Mouse (Mus musculus) embryonic facial prominence, embryonic 11.5 days (tissue): ENCODE measurements around the gene Mthfd1l. TPM values are rescaled to one million over a fixed set of nuclear protein-coding genes. Genes with fewer than 3 reads are reported as not detected.

Experiments
- ATAC-seq: fragments of 200-750 bp; cut with Nextera tagmentation; replicated peaks from 2 replicates; pipeline ENCODE4 v1.8.0; 2017; ENCODE audit warnings: low read depth; ENCODE audit not compliant: insufficient number of reproducible peaks, low FRiP score, low TSS enrichment
- DNase-seq: peaks from one replicate; pipeline ENCODE4 v3.0.0-alpha.2; 2015; ENCODE audit warnings: low spot score
- H3K27ac ChIP-seq: fragments of 300-500 bp; sonication (generic); replicated peaks from 2 replicates; pipeline ENCODE4 v1.5.1; 2014; ENCODE audit warnings: mild to moderate bottlenecking, low read depth, low read length, control low read depth
- H3K27me3 ChIP-seq: fragments of 300-500 bp; sonication (generic); 2 replicates; pipeline ENCODE4 v1.6.1; 2014; ENCODE audit warnings: mild to moderate bottlenecking, low read length, moderate library complexity, mixed read lengths; ENCODE audit not compliant: control insufficient read depth, insufficient read depth
- H3K36me3 ChIP-seq: fragments of 300-500 bp; sonication (generic); replicated peaks from 2 replicates; pipeline ENCODE4 v1.6.1; 2014; ENCODE audit warnings: low read depth, mild to moderate bottlenecking, low read length, moderate library complexity, mixed read lengths; ENCODE audit not compliant: control insufficient read depth, insufficient read depth
- H3K4me1 ChIP-seq: fragments of 300-500 bp; sonication (generic); 2 replicates; pipeline ENCODE4 v1.6.1; 2014; ENCODE audit warnings: low read length, mixed read lengths; ENCODE audit not compliant: control insufficient read depth, insufficient read depth
- H3K4me2 ChIP-seq: fragments of 300-500 bp; sonication (generic); 2 replicates; pipeline ENCODE4 v1.6.1; 2014; ENCODE audit warnings: low read depth, mild to moderate bottlenecking, control low read depth, low read length, moderate library complexity
- H3K4me3 ChIP-seq: fragments of 300-500 bp; sonication (generic); 2 replicates; pipeline ENCODE4 v1.5.1; 2014; ENCODE audit warnings: low read depth, low read length, control low read depth
- H3K9ac ChIP-seq: fragments of 300-500 bp; sonication (generic); replicated peaks from 2 replicates; pipeline ENCODE4 v1.6.1; 2014; ENCODE audit warnings: mild to moderate bottlenecking, control low read depth, low read length
- H3K9me3 ChIP-seq: fragments of 300-500 bp; sonication (generic); replicated peaks from 2 replicates; pipeline ENCODE4 v1.6.1; 2016; ENCODE audit warnings: mild to moderate bottlenecking, low read length, inconsistent platforms, mixed read lengths; ENCODE audit not compliant: control insufficient read depth
- WGBS: fragments of 180-500 bp; shearing (Covaris S2); extraction: QIAGEN DNeasy Blood & Tissue Kit; methylation state at CpG from one replicate; pipeline ENCODE4 v1.1.7; 2014; 5-methylcytosine and 5-hydroxymethylcytosine counted together
- polyA plus RNA-seq: library from polyadenylated mRNA; unstranded; fragments of >200 nt; fragmentation: Nextera tagmentation; extraction: Ambion mirVana; gene quantifications from 2 replicates; pipeline ENCODE4 v1.2.1, GENCODE M21; 2014

Mthfd1l gene
- polyA plus RNA-seq, 1 experiment from 2014 or later, result 13.6 TPM

DNA sequence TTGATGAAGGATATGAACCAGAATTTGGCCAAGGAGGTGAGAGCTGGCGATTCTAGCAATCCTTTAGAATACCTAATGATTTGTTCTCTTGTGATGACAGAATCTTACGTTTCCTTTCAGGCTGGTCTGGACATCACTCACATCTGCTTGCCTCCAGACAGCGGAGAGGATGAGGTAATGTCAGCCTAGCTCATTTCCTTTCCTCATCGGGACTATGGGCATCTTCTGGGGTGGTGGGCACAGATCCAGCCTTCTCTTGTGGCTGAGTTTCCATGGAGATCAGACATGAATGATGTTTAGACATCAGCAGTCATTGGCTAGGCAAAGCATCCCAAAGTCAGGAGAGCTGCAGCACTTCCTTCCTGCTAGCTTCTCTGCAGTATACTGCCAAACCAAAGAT lies 7.3 kb downstream of the Mthfd1l start:
- no peak overlapping the region for H3K27ac ChIP-seq
- no peaks in the 10 kb centered on the region; the same call in none of the 2 replicates for H3K36me3 ChIP-seq
- ATAC-seq (no peak), DNase-seq (no peak)
- no peaks in the 10 kb centered on the region for H3K9me3 ChIP-seq
- no peak overlapping the region for H3K9ac ChIP-seq
- no peak overlapping the region for H3K4me2 ChIP-seq
- no peak overlapping the region for H3K4me3 ChIP-seq
- H3K4me1 ChIP-seq, result no peaks in the 10 kb centered on the region
- no peaks in the 10 kb centered on the region for H3K27me3 ChIP-seq
- WGBS, result 96% methylated on average over 4 of the region's 4 CpGs

- Histone ChIP-seq H3K27me3 (no peaks in the 10 kb centered on the region), H3K9me3 (no peaks in the 10 kb centered on the region), H3K36me3 (no peaks in the 10 kb centered on the region; the same call in 1 of the 2 replicates), H3K4me2 (no peak overlapping the region), H3K9ac (no peak overlapping the region), H3K27ac (no peak overlapping the region), H3K4me1 (no peaks in the 10 kb centered on the region), H3K4me3 (no peak overlapping the region)
- DNase-seq (no peak), ATAC-seq (no peak)
- 93% methylated on average over 6 of the region's 6 CpGs for WGBS
These were observed 17.5 kb downstream of the Mthfd1l start for GRCm38 (mm10) chr10:3990295-3990883.

DNA sequence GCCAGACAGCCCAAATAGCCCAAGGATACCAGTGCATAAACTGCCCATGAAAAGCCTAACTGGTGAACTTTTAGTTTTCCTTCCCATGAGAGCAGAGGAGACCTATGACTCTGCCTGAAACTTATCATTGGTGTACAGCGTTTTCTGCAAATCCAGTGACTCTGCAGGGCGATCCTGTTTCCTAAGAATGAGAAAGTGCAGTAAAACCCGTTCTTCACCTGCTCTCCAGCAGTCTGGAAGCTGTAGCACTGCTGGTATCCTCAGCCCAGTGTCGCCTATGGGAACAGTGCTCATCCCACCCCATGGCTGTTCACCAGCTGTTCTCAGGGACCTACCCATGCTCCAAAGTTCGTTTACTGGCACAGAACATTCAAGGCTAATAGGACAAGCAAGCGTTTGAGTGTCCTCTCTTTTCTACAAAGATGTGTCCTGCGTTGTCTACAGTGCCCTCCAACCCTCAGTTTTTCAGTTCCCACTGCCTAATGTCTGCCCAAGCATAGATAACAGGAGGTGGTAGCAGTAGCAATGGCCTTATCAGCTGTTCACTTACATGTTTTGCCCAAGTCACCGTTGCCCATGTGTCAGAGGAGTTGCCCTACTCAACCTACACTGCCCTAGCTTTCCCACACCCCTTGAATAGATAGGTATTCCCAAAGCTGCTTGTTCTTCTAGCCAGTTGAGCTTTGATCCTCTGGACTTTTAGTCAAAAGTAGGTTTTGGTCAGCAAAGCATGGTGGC lies 20.6 kb downstream of the Mthfd1l start:
- no peaks in the 10 kb centered on the region for H3K9me3 ChIP-seq
- 86% methylated on average over 8 of the region's 8 CpGs for WGBS
- no peaks in the 10 kb centered on the region for H3K27me3 ChIP-seq
- H3K4me1 ChIP-seq, result no peaks in the 10 kb centered on the region
- no peak for DNase-seq
- H3K9ac ChIP-seq, result no peak overlapping the region
- H3K36me3 ChIP-seq, result no peaks in the 10 kb centered on the region; the same call in 1 of the 2 replicates
- no peak overlapping the region for H3K4me3 ChIP-seq
- ATAC-seq, result no peak
- H3K4me2 ChIP-seq, result no peak overlapping the region
- H3K27ac ChIP-seq, result no peak overlapping the region

- no peaks in the 10 kb centered on the region for H3K27me3 ChIP-seq
- H3K9ac ChIP-seq, result no peak overlapping the region
- H3K9me3 ChIP-seq, result no peaks in the 10 kb centered on the region
- H3K27ac ChIP-seq, result no peak overlapping the region
- H3K36me3 ChIP-seq, result no peaks in the 10 kb centered on the region
- DNase-seq, result no peak
- no peak overlapping the region for H3K4me2 ChIP-seq
- no peak for ATAC-seq
- 84% methylated on average over 4 of the region's 4 CpGs for WGBS
- H3K4me3 ChIP-seq, result no peak overlapping the region
- H3K4me1 ChIP-seq, result no peaks in the 10 kb centered on the region
These were observed 22.4 kb downstream of the Mthfd1l start for GRCm38 (mm10) chr10:3995277-3995676.

DNA sequence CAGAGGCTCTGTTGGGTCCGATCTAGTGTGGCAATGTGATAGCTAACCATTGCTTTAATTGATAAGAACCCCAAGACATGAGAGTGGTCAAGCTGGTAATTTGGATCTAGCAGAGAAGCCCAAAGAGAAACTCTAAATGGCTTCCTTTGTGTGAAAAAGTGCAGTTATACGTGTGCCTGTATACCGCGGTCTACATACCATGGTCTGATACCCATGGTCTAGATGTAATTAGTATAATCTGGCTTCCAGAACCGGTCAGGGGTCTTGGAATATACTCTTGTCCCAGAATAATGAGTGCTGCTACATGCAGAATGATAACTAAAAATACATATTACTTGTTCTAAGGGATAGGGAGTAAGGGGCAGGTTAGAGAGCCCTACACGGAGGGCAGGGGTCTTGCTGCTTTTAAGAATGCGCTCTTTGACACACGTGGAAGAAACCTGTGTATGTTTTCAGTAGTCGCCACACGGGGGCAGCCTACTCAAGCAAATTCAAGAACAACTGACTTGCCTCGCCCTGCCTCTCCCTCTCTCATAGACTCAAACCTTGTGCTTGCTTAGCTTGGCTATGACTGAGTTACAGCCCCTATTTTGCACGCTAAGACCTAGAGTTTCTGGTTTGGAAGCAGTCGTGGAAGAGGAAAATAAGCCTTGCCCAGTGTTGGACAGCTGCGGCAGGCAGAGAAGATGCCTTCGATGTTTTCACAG lies 23.4 kb downstream of the Mthfd1l start:
- no peaks in the 10 kb centered on the region for H3K27me3 ChIP-seq
- H3K9me3 ChIP-seq, result no peaks in the 10 kb centered on the region
- H3K4me1 ChIP-seq, result no peaks in the 10 kb centered on the region
- ATAC-seq (peak; percentile 58; the same call in 1 of the 2 replicates), DNase-seq (peak; percentile 84)
- H3K4me2 ChIP-seq, result no peak overlapping the region
- no peak overlapping the region for H3K27ac ChIP-seq
- no peaks in the 10 kb centered on the region for H3K36me3 ChIP-seq
- no peak overlapping the region for H3K9ac ChIP-seq
- 53% methylated on average over 15 of the region's 15 CpGs for WGBS
- H3K4me3 ChIP-seq, result no peak overlapping the region

DNA sequence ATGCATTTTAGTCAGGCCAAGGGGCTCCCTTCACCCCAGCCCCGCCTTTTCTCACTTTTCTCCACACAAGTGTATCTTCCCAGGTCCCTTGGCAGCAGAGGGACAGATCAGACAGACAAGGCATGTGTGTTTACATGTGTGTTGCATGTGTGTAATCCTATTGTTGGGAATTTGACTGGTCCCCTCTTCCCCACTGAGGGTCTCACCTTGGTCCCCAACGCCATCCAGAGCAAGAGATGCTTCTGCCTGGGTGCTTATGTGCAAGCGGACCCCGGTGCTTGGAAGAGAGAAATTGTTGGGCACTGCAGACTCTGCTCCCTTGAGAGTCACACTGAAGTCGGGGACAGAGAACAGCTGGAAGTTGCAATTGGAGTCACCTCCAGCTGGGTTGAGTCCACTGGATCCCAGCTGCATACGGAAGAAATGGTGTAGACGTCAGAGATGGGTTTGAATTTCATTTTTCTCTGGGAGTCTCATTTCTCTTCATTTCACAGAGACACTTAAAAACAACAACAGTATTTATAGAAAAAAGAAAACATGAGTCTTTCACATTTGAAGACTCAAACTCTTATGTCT lies 25.0 kb downstream of the Mthfd1l start:
- Histone ChIP-seq H3K4me2 (no peak overlapping the region), H3K27ac (no peak overlapping the region), H3K4me3 (no peak overlapping the region), H3K27me3 (no peaks in the 10 kb centered on the region), H3K9me3 (no peaks in the 10 kb centered on the region), H3K4me1 (no peaks in the 10 kb centered on the region), H3K9ac (no peak overlapping the region), H3K36me3 (no peaks in the 10 kb centered on the region)
- no peak for DNase-seq
- no peak for ATAC-seq
- WGBS, result 85% methylated on average over 7 of the region's 7 CpGs

DNA sequence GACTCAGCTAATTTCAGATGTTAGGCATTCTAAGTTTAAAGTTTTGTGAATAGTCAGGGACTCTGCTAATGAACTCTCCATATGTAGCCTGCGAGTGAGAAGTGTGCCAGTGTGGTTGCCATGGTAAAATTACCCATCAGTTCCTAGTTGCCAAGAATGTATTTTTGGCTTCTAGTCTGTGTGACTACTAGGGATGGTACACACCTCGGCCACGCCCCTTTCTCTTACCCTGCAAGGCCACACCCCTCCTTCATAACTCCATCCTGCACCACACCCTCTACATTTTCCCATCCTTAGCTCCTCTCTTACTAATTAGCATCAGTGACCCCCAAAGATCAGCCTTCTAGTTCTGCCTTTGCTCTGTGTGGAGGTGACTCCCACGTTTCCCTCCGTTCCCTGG lies 29.8 kb downstream of the Mthfd1l start:
- ATAC-seq (no peak), DNase-seq (no peak)
- H3K9ac ChIP-seq, result no peak overlapping the region
- no peaks in the 10 kb centered on the region for H3K27me3 ChIP-seq
- H3K4me1 ChIP-seq, result no peaks in the 10 kb centered on the region
- WGBS, result 90% methylated on average over 5 of the region's 5 CpGs
- no peaks in the 10 kb centered on the region for H3K9me3 ChIP-seq
- no peak overlapping the region for H3K4me2 ChIP-seq
- H3K27ac ChIP-seq, result no peak overlapping the region
- no peak overlapping the region for H3K4me3 ChIP-seq
- H3K36me3 ChIP-seq, result no peaks in the 10 kb centered on the region

DNA sequence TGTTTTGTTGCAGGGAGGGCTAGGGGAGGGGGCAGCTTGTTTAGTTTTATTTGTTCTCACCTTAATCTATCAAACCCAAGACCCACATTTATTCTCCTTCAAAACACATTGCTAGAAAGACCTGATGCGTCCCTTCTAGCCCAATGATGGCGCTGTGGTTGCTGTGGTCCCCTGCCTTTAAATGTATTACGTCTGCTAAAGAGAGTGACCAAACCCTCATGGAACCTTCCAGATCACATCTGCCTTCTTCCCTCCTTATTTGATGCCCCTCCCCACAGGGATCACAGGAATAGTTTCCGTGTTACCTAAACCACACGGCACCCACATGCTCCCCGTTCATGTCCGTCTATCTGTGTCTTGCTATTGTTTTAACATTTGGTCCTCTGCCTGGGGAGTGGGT lies 32.3 kb downstream of the Mthfd1l start:
- 83% methylated on average over 7 of the region's 7 CpGs for WGBS
- Histone ChIP-seq H3K4me3 (no peak overlapping the region), H3K27me3 (no peaks in the 10 kb centered on the region)

More for the DNA sequence above, 32.3 kb downstream of the Mthfd1l start:
- Histone ChIP-seq H3K36me3 (no peaks in the 10 kb centered on the region), H3K4me2 (no peak overlapping the region), H3K4me1 (no peaks in the 10 kb centered on the region), H3K9me3 (no peaks in the 10 kb centered on the region), H3K9ac (no peak overlapping the region), H3K27ac (no peak overlapping the region)
- no peak for DNase-seq
- ATAC-seq, result no peak
